Mouse (Mus musculus) mesoderm, embryonic 11.5 days (tissue): ENCODE data around the gene Cacfd1.

Source experiments
- DNase-seq: peaks from one replicate; pipeline ENCODE4 v3.0.0-alpha.2; 2012; ENCODE audit warnings: low read depth, low spot score

The Cacfd1 gene

DNA sequence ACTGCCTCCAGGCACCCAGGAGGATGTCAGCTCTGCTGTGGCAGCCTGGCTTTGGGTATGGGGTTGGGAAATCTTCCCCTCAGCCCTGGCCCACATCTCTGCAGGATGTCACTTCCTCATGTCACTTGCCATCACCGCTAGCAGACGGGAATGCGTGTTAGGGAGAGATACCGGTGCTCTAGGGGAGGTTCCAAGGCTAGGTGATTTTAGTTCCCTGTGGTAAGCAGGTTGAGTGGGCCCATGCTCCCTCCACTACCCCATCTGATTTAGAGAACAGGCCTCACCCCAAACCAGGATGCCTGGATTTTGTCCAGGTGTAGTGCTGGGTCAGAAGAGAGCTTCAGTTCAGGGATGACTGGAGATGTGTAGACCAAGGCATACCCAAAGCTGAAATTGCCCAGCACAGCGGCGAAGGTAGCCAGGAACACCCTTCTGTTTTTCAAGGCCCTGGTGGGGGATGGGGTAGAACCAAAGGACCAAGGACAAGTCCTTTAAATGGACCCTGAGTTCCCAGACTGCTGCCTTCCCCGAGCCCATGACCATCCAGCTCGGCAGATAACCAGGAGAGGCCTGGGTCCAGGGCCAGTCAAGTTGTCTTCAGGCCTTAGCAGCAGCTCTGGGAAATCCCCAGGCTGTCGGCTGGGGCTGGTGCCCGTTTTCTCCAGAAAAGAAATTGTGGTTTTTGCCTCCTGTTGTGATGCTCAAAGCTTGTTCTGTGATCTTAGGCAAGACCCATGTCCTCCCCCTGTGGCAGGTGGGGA, 17.3 kb downstream of the Cacfd1 start:
- DNase-seq: no peak

DNA sequence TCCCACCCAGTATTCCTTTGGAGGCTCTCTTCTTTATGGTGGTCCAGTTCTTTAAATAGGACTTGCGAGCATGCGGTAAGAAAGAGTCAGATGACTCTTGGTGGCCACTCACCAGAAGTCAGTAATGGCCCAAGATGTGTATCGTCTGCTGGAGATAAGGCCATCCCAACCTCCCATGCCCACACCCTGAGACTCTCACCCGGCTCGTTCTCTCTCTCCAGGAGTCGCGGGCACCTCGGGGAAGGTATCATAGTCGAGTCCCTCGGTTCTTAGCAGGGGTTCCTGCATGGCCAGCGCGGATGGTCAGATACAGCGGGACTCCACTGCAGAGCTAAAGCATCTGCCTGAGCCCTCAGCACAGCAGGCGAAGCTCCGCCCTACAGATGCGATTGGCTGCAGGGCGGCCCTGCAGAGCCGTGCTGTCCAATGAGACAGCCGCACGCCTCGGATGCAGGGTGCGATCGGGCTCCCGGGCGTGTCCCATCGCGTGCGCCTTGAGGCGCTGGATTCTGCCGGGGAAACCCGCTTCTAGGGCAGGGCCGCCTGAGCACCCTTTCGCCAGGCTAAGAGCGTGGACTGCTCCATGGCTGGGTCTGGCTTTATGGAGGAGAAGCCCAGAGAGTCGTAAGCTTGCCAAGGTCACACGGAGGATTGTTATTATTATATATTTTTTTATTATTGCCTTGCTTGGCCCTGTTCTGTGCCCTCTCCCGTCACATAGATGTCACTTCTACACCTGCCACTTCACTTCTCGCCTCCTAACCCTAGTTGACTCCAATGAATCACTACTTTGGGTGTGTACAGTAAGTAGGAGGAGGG, 18.1 kb downstream of the Cacfd1 start, which contains the start of gene Slc2a6:
Slc2a6 (minus strand) TSS at position 381 of the 819 bp plus-strand sequence.
- peak; percentile 92 for DNase-seq

DNA sequence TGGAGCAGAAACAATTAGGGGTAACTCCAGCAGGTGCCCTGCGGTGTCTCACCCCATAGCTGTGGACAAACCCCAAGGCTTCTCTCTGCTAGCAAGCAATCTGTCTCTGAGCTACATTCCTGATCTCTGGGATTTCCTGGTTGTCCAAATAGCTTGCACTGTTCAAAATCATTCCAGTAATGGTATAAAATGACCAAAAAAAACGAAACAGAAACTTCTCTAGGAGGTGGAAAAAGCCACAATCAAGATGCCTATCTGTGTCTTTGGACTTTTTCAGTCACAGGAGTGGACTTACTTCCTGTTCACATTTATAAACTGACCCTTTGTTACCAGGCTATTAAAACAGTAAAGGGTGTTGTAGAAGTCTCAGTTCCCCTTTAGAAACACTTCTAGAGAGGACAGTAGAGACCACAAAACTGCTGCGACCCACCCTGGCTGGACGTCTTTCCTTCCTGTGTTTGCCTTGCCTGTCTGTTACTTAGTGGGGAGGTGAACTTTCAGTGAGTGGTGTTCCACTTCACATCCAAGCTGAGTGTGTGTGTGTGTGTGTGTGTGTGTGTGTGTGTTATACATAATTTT, 18.8 kb downstream of the Cacfd1 start:
- no peak for DNase-seq

DNA sequence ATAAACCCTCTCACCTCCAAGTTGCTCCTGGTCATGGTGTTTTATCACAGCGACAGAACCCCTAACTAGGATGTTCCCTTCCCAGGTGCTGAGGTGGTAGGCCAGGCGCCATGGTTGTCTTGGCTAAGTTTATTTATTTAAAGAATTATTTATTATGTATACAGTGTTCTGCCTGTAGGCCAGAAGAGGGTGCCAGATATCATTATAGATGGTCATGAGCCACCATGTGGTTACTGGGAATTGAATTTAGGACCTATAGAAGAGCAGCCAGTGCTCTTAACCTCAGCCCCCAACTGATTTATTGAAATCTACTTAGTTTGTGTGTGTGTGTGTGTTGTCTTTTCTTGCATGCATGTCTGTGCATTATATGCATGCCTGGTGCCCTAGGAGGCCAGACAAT, 22.6 kb downstream of the Cacfd1 start:
- DNase-seq: no peak

DNA sequence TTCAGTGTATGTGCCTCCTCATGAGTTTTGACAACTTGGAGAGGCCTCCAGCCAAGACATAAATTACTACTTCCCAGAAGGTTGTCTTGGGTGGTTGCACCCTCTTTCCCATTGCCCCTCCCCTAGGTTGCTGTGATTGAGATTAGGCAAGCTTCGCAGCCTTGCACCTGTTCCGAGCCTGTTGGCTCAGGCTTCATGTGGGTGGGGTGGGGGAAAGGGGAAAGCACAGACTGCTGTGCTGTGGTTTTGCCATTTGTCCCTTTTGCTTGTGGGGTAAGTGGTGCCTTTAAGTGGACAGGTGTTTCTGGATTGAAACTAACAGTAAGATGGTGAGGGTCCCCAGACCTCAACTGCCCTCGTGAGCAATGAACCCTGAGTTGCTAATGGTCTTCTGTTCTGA, 26.3 kb downstream of the Cacfd1 start:
- DNase-seq: no peak

DNA sequence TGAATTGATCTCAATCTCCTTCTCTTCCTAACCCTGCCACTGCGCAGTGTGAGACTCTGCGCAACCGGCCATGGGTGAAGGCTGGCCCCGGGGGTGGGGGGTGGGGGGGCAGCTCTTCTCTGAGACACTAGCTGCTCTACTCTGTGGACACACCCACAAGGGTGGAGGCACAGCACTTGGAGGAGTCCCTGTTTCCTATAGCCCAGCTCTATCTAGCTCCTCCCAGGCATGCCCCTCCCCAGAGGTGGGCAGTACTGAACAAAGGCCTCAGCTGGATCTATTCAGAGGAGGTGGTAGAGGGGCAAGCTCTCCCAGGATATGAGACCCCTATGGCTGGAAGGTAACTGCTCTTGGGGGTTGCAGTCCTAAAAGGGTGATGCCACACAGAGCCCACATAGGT, 27.3 kb downstream of the Cacfd1 start:
- DNase-seq: no peak

DNA sequence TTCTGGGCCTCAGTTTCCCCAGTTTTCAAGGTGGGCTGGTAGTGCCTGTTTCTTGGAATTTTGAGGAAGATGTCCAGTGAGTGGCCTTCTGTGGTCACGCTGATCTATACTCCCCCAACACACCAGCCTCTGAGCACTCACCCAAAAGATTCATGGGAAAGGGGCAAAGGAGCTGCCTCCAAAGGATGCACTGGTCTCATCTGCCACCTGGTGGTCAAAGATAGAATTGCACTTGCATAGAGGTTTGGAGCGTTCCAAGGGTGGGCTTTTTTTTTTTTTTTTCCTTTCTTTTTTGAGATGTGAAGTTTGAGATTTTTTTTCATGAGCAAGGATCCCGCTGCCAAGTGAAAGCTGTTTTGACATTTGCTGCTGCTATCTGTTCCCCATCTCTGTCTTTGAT, 28.9 kb downstream of the Cacfd1 start:
- peak; percentile 88 for DNase-seq

DNA sequence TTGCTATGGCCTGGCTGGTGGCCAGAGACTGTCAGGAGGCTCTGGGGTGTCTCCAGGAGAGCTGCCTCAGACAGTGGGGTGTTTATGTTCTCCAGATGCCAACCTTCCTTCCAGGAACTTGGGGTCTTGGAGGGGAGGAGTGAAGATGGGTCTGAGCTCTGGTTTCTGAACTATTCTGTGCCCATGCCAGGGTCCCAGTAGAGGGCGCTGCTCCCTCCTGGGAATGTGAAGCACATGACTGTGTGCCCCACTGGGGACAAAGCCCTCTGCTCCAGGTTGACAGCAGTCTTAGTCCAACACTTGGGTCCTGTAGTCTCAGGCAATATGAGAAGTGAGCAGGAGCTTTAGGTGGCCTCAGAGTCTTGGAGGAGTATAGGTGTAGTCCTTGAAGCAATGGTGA, 29.6 kb downstream of the Cacfd1 start:
- DNase-seq: peak; percentile 36

DNA sequence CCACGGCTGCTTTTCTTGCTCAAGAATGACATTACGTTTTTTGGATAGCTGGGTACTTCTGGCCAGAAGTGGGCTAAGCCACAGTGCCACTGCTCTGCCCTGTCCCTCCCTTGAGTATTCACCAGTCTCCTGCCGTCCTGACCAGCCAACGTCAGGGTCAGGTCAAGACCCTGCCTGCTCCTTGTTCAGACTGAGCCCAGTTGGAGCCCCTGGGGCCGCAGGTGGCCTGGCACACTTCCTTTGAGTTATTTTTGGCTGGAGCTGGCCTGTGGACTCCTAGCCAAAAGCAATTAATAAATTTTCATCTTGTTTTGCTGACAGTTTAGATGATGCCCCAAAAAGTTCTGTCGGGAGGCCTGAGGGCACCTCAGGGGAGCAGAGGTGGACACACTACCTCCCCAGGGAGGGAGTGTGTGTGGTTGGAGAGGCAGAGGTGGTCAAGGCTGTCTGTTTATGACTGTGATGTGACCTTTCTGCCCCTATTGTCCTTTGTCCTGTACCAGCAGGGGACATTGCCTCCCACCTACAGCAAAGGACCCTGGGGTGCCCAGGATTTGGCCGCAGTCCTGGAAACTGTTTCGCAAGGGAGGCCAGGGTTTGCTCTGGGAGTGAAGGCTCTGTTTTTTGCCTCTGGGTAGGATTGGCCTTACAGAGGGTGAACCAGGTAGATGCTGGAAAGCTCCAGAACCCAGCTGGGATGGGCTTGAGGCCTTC, 32.6 kb downstream of the Cacfd1 start:
- DNase-seq: no peak

DNA sequence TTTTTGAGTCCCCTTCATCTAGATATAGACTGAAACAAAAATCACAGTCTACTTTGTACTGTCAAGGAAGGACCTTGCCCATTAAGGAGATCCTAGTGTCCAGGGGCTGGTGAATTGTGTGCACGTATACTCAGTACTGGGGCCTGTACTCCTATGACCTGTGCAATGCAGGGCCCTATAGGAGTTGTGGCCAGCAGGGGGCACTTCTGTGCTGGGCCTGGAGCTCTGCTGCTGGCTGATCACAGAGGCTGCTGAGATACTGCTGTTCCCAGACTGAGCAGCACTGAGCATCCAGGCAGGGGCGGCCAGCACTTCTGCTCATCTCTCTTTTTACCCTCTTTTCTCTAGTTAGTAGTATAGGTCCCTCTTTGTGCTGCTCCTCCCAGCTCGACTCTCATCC, 33.7 kb downstream of the Cacfd1 start:
- peak; percentile 86 for DNase-seq

DNA sequence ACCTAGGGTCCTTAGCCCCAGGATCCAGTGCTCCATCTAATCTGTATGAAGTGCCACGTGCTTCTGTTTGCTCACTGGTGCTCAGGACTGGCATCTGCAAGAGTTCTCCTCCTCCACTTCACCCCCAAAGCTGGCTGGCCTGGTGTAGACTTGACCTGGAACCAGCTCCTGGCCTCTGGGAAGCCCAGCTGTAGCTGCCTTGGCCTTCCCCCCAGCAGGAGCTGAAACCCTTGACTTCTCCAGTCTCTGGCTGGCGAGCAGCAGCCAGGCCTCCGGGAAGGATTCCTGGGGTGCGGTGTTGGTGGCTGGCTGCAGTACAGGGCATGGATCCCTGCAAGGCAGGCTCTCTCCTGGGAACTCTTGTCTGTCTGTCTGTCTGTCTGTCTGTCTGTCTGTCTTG, 34.4 kb downstream of the Cacfd1 start:
- no peak for DNase-seq

DNA sequence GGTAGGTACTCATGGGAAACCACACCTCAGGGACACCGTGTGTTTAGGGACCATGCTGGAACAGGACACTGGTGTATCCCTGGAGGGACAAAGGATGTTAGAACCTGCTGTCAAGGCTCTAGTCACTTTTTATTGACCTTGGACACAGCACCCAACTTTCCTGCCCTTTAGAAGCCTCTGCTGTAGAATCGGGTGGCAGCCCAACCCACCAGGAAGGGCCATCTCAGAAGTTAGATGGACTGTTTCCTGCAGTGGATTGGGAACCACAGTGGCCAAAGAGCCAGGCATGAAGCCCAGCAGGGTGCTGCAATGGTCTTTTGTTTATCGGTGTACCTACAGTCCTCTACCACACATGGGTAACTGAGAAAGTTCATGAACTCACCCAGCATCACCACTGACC, 34.9 kb downstream of the Cacfd1 start:
- no peak for DNase-seq

DNA sequence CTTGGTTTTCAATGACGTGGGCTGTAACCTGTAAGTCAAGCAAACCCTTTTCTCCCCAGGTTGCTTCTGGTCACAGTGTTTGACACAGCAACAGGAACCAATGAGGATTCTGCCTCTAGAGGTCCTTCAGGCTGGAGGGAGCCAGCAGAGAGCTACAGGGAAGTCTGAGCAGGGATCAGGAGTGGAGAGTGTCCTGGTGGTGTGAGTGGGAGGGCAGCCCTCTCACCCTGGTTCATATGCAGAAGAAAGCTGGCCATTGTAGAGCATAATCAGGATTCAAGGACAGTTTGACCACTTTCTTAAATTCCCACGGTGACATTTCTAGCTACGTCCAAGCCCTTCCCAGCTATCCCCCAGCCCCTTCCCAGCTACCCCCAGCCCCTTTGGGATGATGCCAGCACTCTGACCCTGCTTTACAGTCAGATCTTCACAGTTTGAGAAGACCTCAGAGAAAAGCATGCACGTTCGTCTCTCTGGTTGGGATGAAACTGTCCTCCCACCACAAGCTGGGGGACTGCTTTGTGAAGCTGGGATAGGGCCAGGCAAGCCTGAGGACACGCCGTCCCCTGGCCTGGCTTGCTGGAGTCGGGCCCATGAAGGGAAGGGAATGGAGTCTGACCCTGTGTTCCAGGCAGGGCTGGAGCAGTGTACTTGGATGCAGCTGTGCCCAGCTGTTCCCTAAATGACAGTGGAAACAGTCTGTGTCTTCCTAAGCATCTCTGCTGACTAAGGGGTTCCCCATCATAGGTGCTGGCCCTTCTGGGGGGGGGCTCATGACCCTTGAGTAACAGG, 36.4 kb downstream of the Cacfd1 start:
- DNase-seq: no peak

DNA sequence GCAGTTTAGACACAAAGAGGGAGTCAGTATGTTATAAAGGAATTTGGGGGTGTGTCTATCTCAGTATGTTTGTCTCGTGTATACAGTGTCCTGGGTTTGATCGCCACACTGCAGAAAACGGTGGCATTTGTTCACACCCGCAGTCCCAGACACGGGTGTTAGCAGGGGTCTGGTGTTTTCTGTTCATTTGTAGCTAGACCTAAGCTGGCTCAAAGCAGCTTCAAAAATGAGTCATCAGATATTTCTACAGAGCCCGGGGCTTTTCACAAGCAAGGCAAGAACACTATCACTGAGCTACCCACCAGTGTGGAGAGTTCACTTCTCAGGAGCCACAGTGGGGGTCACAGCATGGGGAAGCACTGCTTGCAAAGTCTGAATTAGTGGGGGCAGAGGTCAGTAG, 39.7 kb downstream of the Cacfd1 start:
- no peak for DNase-seq

DNA sequence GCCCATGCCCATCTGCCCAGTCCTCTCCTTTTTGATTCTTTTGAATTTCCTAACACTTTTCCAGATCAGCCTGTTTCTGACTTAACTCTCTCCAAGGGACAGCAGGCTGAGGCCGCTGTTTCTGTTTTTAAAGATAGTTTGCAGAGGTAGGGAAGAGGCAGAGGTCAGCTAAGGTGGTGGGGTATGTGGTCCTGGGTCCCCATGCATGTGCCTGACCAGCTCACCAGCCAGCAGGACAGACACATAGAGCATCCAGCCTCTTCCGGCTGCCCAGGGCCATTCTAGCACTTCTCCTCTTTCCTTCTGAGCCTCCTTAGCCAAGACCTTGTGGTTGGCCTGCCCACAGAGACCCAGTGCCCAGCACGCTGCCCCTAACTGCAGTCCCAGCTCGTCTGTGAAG, 48.5 kb downstream of the Cacfd1 start:
- DNase-seq: no peak

DNA sequence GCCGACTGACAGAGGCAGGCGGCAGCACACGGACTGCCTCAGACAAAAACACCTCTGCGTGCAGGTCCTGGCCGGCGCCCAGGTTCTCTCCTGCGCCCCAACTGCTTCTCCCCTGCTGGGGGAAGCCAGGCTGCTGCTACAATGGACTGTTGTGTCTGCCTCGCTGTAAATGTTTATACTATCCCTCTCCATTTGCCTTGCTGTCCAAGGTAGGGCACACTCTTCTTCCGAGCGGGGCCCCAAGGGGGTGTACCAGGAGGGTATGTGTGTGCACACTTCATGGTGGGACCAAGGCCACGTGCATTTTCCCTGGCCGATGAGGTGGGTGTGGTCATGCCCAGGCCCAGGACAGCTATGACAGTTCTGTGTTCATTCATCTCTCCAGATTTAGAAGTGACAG, 49.0 kb downstream of the Cacfd1 start:
- DNase-seq: no peak

DNA sequence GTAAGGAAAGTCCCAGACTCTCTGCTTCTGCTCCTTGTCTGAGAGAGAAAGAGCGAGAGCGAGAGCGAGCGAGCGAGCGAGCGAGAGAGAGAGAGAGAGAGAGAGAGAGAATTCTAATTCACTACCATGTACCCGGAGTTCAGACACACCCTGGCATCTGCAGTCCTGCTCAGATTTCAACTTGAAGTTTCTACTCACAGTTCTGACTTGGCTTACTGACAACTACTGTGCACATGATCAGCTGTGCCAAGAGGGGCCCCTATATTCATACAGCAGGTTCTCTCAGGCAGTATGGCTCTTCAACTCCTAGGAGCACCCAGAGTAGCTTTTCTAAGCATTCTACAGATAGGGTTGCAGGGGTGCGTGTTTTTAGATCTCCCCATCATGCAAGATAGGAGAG, 49.5 kb downstream of the Cacfd1 start:
- DNase-seq: no peak

DNA sequence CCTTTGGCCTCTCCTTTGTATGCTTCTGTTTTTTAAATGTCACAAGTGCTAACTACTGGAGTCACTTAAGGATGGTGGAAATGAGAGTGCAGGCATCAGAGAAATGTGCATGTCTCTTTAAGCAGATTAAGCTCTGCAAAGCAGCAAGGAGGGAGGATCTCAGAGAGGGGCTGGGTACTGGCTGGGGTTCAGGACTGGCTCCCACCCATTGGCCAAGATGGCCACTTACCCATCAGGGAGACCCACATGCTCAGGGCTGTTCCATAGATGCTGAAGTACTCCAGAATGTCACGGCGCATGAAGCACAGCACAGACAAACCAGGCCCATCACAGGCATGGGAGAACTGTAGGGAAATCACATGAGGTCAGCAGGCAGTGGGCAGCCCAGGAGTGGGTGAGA, 57.4 kb downstream of the Cacfd1 start:
- no peak for DNase-seq

DNA sequence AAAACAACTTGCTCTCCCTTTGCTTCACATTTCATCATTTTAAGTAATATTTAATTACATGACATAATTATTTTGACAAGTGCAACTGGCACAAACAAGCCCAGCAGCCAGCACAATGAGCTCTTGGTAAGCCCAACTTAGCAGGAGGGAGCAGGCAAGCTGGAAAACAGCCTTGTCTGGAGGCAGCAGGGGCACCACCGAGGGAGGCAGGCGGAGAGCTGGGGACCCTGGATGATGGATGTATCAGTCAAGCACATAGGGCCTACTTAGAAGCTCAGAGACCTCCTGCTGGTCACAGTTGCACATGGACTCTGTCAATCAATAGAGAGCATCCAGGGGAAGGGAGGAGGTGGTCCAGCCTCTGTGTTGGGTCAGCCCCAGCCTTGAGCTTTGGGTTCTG, 58.3 kb downstream of the Cacfd1 start:
- no peak for DNase-seq

DNA sequence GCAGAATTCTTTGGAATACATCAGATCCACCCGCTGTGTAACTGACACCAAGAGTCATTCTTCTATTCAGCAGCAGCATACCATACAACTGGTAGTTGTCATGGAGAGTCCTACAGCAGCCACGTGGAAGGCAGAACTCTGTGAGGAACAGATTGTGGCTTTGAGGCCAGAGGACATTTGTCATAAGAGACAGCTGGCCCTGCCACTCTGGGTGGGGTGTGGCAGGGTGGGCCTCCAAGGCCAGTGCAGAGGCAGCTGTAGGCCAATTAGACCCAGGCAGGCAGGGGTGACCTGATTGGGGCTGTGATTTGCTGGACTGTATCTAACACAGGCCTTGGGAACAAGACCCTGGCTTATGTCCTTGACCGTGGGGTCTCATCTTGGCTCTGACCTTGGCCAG, 59.9 kb downstream of the Cacfd1 start:
- peak; percentile 43 for DNase-seq

DNA sequence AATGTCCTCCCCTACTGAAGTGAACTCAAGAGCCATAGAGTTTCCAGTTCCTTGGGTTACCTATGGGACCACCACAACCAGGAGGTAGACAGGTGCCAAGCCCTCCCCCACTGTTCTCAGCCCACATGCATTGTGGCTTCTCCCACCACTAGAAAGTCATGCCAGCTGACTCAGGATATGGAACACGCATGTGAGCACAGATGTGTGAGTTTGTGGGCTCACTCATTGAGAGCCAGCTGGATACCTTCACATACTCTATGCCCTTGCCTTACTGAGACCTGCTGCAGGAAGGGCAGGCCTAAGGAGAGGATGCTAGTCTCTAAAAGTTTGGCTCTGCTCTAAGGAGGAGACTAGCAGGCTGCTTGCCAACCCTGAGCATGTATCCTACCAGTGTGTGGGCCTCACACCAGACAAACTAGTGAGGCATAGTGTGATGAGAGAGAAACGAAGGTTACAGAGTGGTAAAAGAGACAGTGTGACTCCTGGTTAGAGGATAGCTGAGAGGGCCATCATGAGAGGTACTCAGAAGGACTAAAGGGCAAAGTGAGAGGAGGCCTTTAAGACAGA, 60.6 kb downstream of the Cacfd1 start:
- DNase-seq: no peak
